Mouse (Mus musculus) lung, embryonic 16.5 days (tissue): ENCODE measurements around the gene Kif2a. TPM values are rescaled to one million over a fixed set of nuclear protein-coding genes. Genes with fewer than 3 reads are reported as not detected.
"Not testable (repeated sequence)": the region's sequence is repeated elsewhere in the genome, so short reads cannot be mapped to it uniquely, and the experiment has no call there.

Experiments
- ATAC-seq: fragments of 200-750 bp; cut with Nextera tagmentation; 2 replicates; pipeline ENCODE4 v1.8.0; 2017; ENCODE audit warnings: low read depth, mild to moderate bottlenecking, moderate library complexity
- H3K27ac ChIP-seq: fragments of 300-500 bp; sonication (generic); 2 replicates; pipeline ENCODE4 v1.5.1; 2014; ENCODE audit warnings: mild to moderate bottlenecking, control low read depth, low read length
- H3K27me3 ChIP-seq: fragments of 300-500 bp; sonication (generic); 2 replicates; pipeline ENCODE4 v1.6.1; 2014; ENCODE audit warnings: low read depth, low read length, mixed read lengths; ENCODE audit not compliant: control insufficient read depth, insufficient read depth
- H3K36me3 ChIP-seq: fragments of 300-500 bp; sonication (generic); 2 replicates; pipeline ENCODE4 v1.6.1; 2014; ENCODE audit warnings: low read length; ENCODE audit not compliant: control insufficient read depth, insufficient read depth
- H3K4me1 ChIP-seq: fragments of 300-500 bp; sonication (generic); replicated peaks from 2 replicates; pipeline ENCODE4 v1.6.1; 2014; ENCODE audit warnings: low read length, mixed read lengths; ENCODE audit not compliant: control insufficient read depth, insufficient read depth
- H3K4me2 ChIP-seq: fragments of 300-500 bp; sonication (generic); 2 replicates; pipeline ENCODE4 v1.6.1; 2014; ENCODE audit warnings: low read depth, low read length, control low read depth
- H3K4me3 ChIP-seq: fragments of 300-500 bp; sonication (generic); 2 replicates; pipeline ENCODE4 v1.5.1; 2014; ENCODE audit warnings: mild to moderate bottlenecking, low read length, control low read depth
- H3K9ac ChIP-seq: fragments of 300-500 bp; sonication (generic); 2 replicates; pipeline ENCODE4 v1.6.1; 2014; ENCODE audit warnings: low read length, control low read depth
- H3K9me3 ChIP-seq: fragments of 300-500 bp; sonication (generic); 2 replicates; pipeline ENCODE4 v1.6.1; 2016; ENCODE audit warnings: low read length; ENCODE audit not compliant: control insufficient read depth
- WGBS: fragments of 180-500 bp; shearing (Covaris S2); extraction: QIAGEN DNeasy Blood & Tissue Kit; methylation state at CpG from one replicate; pipeline ENCODE4 v1.1.7; 2014; 5-methylcytosine and 5-hydroxymethylcytosine counted together
- polyA plus RNA-seq: library from polyadenylated mRNA; unstranded; fragments of >200 nt; fragmentation: Nextera tagmentation; extraction: Ambion mirVana; gene quantifications from 2 replicates; pipeline ENCODE4 v1.2.1, GENCODE M21; 2015

The Kif2a gene
- polyA plus RNA-seq, 1 experiment from 2014 or later, result 14.4 TPM

GRCm38 (mm10) chr13:106998026-106998425 lies 23.9 kb downstream of the Kif2a start:
- Histone ChIP-seq H3K9ac (no peak overlapping the region), H3K9me3 (no peaks in the 10 kb centered on the region), H3K4me2 (no peak overlapping the region), H3K4me1 (peaks cover 5% of the 10 kb centered on the region; the same call in 1 of the 2 replicates), H3K4me3 (no peak overlapping the region), H3K27me3 (no peaks in the 10 kb centered on the region), H3K36me3 (peaks cover 1% of the 10 kb centered on the region), H3K27ac (no peak overlapping the region)
- WGBS, result 89% methylated on average over 2 of the region's 2 CpGs
- no peak for ATAC-seq

- not testable (repeated sequence) for ATAC-seq, H3K9me3 ChIP-seq, H3K27me3 ChIP-seq, H3K36me3 ChIP-seq, H3K9ac ChIP-seq, H3K4me3 ChIP-seq, H3K4me2 ChIP-seq, H3K27ac ChIP-seq, H3K4me1 ChIP-seq
- 92% methylated on average over 4 of the region's 4 CpGs for WGBS
Measured at GRCm38 (mm10) chr13:106997557-106997956, 24.4 kb downstream of the Kif2a start.

DNA sequence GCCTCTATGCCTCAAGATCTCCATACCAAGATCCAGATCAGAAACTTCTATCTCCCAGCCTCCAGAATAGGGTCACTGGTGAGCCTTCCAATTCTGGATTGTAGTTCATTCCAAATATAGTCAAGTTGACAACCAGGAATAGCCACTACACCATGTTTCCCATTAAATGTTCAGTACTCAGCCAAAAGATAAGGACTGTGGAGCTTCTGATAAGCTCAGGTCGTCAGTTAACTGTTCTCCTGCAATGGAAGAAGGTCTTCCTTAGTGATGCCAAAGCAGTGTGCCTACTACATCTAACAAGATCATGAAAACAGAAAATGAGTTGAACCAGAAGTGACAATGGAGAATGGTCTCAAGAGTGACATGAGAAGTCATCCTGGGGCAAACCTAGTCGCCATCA lies 25.0 kb downstream of the Kif2a start:
- Histone ChIP-seq H3K27ac (no peak overlapping the region), H3K4me2 (no peak overlapping the region), H3K27me3 (no peaks in the 10 kb centered on the region), H3K4me3 (no peak overlapping the region), H3K9me3 (no peaks in the 10 kb centered on the region), H3K4me1 (peaks cover 5% of the 10 kb centered on the region; the same call in 1 of the 2 replicates), H3K9ac (no peak overlapping the region), H3K36me3 (peaks cover 3% of the 10 kb centered on the region)
- ATAC-seq, result no peak
- WGBS, result 53% methylated on average over 2 of the region's 2 CpGs

DNA sequence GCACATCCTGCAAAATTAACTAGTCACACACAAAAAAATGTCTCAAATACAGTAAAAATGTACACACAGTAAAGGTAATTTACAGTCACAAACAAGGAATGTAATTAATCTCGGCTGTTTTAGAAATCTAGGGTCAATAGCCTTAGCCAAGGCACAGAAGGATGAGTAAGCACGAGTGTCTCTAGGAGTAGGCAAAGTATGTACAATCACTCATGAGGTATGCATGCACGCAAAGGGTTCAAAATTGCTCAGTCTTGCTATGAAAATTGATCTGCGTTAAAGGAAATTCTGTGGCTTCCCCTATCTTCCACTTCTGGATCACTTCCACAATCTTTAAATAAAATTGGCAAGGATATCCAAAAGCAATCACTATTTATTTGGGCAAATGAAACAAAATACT lies 60.4 kb downstream of the Kif2a start:
- H3K4me3 ChIP-seq, result no peak overlapping the region
- WGBS, result 92% methylated on average over 4 of the region's 4 CpGs
- H3K4me1 ChIP-seq, result no peaks in the 10 kb centered on the region
- peaks cover 15% of the 10 kb centered on the region for H3K36me3 ChIP-seq
- no peaks in the 10 kb centered on the region for H3K27me3 ChIP-seq
- ATAC-seq, result no peak
- no peak overlapping the region for H3K27ac ChIP-seq
- H3K9me3 ChIP-seq, result no peaks in the 10 kb centered on the region
- no peak overlapping the region for H3K4me2 ChIP-seq
- no peak overlapping the region for H3K9ac ChIP-seq

GRCm38 (mm10) chr13:106960557-106960956 lies 61.4 kb downstream of the Kif2a start:
- no peak overlapping the region for H3K4me3 ChIP-seq
- no peak overlapping the region for H3K9ac ChIP-seq
- no peaks in the 10 kb centered on the region for H3K27me3 ChIP-seq
- H3K27ac ChIP-seq, result no peak overlapping the region
- peaks cover 21% of the 10 kb centered on the region for H3K36me3 ChIP-seq
- H3K9me3 ChIP-seq, result no peaks in the 10 kb centered on the region
- WGBS, result 83% methylated on average over 3 of the region's 3 CpGs
- H3K4me1 ChIP-seq, result no peaks in the 10 kb centered on the region
- no peak overlapping the region for H3K4me2 ChIP-seq
- ATAC-seq, result no peak

- Histone ChIP-seq H3K4me3 (no peak overlapping the region), H3K9ac (no peak overlapping the region), H3K27ac (no peak overlapping the region), H3K4me2 (no peak overlapping the region), H3K4me1 (no peaks in the 10 kb centered on the region), H3K27me3 (no peaks in the 10 kb centered on the region), H3K36me3 (peaks cover 25% of the 10 kb centered on the region), H3K9me3 (no peaks in the 10 kb centered on the region)
- 87% methylated on average over 3 of the region's 3 CpGs for WGBS
- ATAC-seq, result no peak
Measured at GRCm38 (mm10) chr13:106958286-106958685, 63.6 kb downstream of the Kif2a start.

GRCm38 (mm10) chr13:106957554-106957953 lies 64.4 kb downstream of the Kif2a start:
- WGBS, result 73% methylated on average over 4 of the region's 4 CpGs
- H3K27ac ChIP-seq, result no peak overlapping the region
- no peaks in the 10 kb centered on the region for H3K4me1 ChIP-seq
- ATAC-seq, result no peak
- H3K36me3 ChIP-seq, result peaks cover 25% of the 10 kb centered on the region
- H3K4me2 ChIP-seq, result no peak overlapping the region
- no peaks in the 10 kb centered on the region for H3K27me3 ChIP-seq
- H3K9ac ChIP-seq, result no peak overlapping the region
- no peaks in the 10 kb centered on the region for H3K9me3 ChIP-seq
- no peak overlapping the region for H3K4me3 ChIP-seq

- WGBS, result 83% methylated on average over 3 of the region's 3 CpGs
- H3K9ac ChIP-seq, result no peak overlapping the region
- no peak overlapping the region for H3K4me3 ChIP-seq
- no peak for ATAC-seq
- H3K4me1 ChIP-seq, result no peaks in the 10 kb centered on the region
- H3K36me3 ChIP-seq, result peaks cover 34% of the 10 kb centered on the region
- H3K27ac ChIP-seq, result no peak overlapping the region
- H3K27me3 ChIP-seq, result no peaks in the 10 kb centered on the region
- H3K9me3 ChIP-seq, result no peaks in the 10 kb centered on the region
- no peak overlapping the region for H3K4me2 ChIP-seq
Measured at GRCm38 (mm10) chr13:106954880-106955279, 67.0 kb downstream of the Kif2a start.

- Histone ChIP-seq H3K27me3 (no peaks in the 10 kb centered on the region), H3K4me2 (peak overlapping the region; percentile 81), H3K4me1 (peaks cover 10% of the 10 kb centered on the region), H3K9me3 (no peaks in the 10 kb centered on the region), H3K4me3 (peak overlapping the region; percentile 98), H3K36me3 (peaks cover 18% of the 10 kb centered on the region), H3K9ac (peak overlapping the region; percentile 91), H3K27ac (no peak overlapping the region)
- 5% methylated on average over 6 of the region's 6 CpGs for WGBS
- no peak for ATAC-seq
Measured at GRCm38 (mm10) chr13:106947583-106947982, 74.3 kb downstream of the Kif2a start.
